ENCODE assay signal across 23 mouse cellular contexts in the genomic region with DNA sequence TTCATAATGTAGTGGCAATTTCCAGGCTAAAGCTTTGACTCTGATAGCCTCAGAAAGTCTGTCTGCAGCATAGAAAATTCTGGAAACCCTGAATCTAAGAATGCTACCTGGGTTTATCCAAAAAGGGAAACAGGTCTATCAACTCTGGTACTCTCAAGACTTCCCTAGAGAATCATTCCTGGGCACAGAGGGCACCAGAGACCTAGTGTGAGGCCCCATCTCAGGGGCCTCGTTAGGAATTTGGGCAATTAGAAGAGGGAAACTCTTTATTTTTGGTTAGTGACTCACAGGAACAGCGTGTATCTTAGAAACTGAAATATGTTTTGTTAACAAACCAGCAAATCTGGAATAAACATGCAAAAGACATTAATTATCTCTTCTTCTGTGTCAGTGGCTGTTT. TPM values are rescaled to one million over a fixed set of nuclear protein-coding genes. Genes with fewer than 3 reads are reported as not detected.
DNase-seq lines count a peak whose midpoint lies in the region; ATAC-seq lines count a peak whose summit lies in the region.
"Had no signal": no experiment of that assay in that cellular context is flagged by ENCODE, and none has a peak within 500 bp of the region (broad histone marks: within the 10 kb centered on the region; RNA-seq: fewer than 3 reads in every experiment).

A gene (minus strand): TSS at position 101 of the 400 bp plus-strand sequence.

- no peak within 1 kb of the TSS for H3K9ac ChIP-seq in midbrain, embryonic 13.5 days (replicated peaks)

- H3K9me3 ChIP-seq in midbrain, embryonic 13.5 days: no peaks in the 10 kb centered on the region
- H3K9me3 ChIP-seq: G1E had no signal

- no peak within 1 kb of the TSS for H3K4me2 ChIP-seq in midbrain, embryonic 13.5 days (replicated peaks)

- H3K27me3 ChIP-seq in midbrain, embryonic 13.5 days: no peaks in the 10 kb centered on the region
- H3K27me3 ChIP-seq: CH12.LX, Patski had no signal

- no peaks in the 10 kb centered on the region for H3K36me3 ChIP-seq in midbrain, embryonic 13.5 days
- H3K36me3 ChIP-seq: G1E had no signal

- DNase-seq in Muller cell, postnatal 12 days (ENCODE audit: inconsistent ontology term): peak; percentile 11
- DNase-seq in brain, adult 2 months (ENCODE audit: low read depth, low spot score): peak; percentile 0
- no peak for DNase-seq in urinary bladder, postnatal 36 days (ENCODE audit: low spot score in 2 of 2)
- DNase-seq: adrenal gland, adult 2 months; adrenal gland, adult 8-10 months; adrenal gland, postnatal 10 days; adrenal gland, postnatal 14 days; adrenal gland, postnatal 25 days; adrenal gland, postnatal 36 days; B cell, adult 2 months; cerebellum, adult 11 months; cerebellum, adult 11-12 months; cerebellum, adult 18-20 months; cerebellum, adult 2 months; cerebellum, adult 8-10 months had no signal

- WGBS in midbrain, embryonic 13.5 days: 77% methylated on average over 2 of the region's 2 CpGs

- no peaks in the 10 kb centered on the region for H3K4me1 ChIP-seq in midbrain, embryonic 13.5 days (replicated peaks)

- H3K27ac ChIP-seq in midbrain, embryonic 13.5 days: no peak within 1 kb of the TSS

- no peak for ATAC-seq in midbrain, embryonic 13.5 days
- ATAC-seq: activated CD4-positive, CD25-positive, alpha-beta regulatory T cell, adult 4 months; CD4-positive, CD25-positive, alpha-beta regulatory T cell, adult 4 months; Patski had no signal

- H3K4me3 ChIP-seq in midbrain, embryonic 13.5 days (replicated peaks): no peak within 1 kb of the TSS

RNA-seq across cellular contexts. Expression of the gene that starts here (rescaled TPM):
- polyA plus RNA-seq in midbrain, embryonic 13.5 days (2015; fragmentation: Nextera tagmentation; extraction: Ambion mirVana): not detected in 2 replicates
- polyA plus RNA-seq: adrenal gland, adult 2 months; brain, embryonic 14.5 days; C2C12; CD4-positive, CD25-positive, alpha-beta regulatory T cell, adult 4 months; cerebellum, adult 2 months; G1E; Patski had no signal

Comparison
In these comparisons a context has a peak if more than half of its experiments do, and no peak if none do; other contexts are left out.
1. DNase-seq: peak in Muller cell, postnatal 12 days (single experiment) and brain, adult 2 months (single experiment); none in urinary bladder, postnatal 36 days (0 of 2).